Mouse (Mus musculus): ENCODE measurements at regions not wholly inside any gene's neighbourhood (a gene's known extent, or its start where the extent isn't known, plus 50 kb on each side); places are given as distances from the start of the nearest gene placed in this dataset.

GRCm38 (mm10) chr17:45828284-45828824, 94.7 kb upstream of the 1600014C23Rik start:
- Histone ChIP-seq H3K4me3 (ENCODE audit: low read depth, low read length) (no peak overlapping the region), H3K4me2 (ENCODE audit: low read length) (no peak overlapping the region), H3K27ac (ENCODE audit: low read depth) (no peak overlapping the region; the same call in 1 of the 2 replicates), H3K36me3 (ENCODE audit: control insufficient read depth, insufficient read depth, low read length) (no peaks in the 10 kb centered on the region), H3K27me3 (replicated peaks; ENCODE audit: control insufficient read depth, insufficient read depth, low read length) (no peaks in the 10 kb centered on the region), H3K9ac (ENCODE audit: low read length) (no peak overlapping the region), H3K4me1 (replicated peaks; ENCODE audit: control insufficient read depth, insufficient read depth, low read length) (peaks cover 8% of the 10 kb centered on the region), H3K9me3 (ENCODE audit: control insufficient read depth, low read length) (peaks cover 12% of the 10 kb centered on the region; the same call in 1 of the 2 replicates)
- DNase-seq (ENCODE audit: low spot score) (no peak), ATAC-seq (replicated peaks; ENCODE audit: low FRiP score, low TSS enrichment, low read depth) (no peak; the same call in 1 of the 2 replicates)
- WGBS, result 82% methylated on average over 9 of the region's 9 CpGs

- H3K4me2 ChIP-seq (ENCODE audit: low read length), result no peak overlapping the region
- H3K27me3 ChIP-seq (replicated peaks; ENCODE audit: control insufficient read depth, insufficient read depth, low read length), result no peaks in the 10 kb centered on the region
- H3K9ac ChIP-seq (ENCODE audit: low read length), result no peak overlapping the region
- peaks cover 8% of the 10 kb centered on the region for H3K4me1 ChIP-seq (replicated peaks; ENCODE audit: control insufficient read depth, insufficient read depth, low read length)
- H3K27ac ChIP-seq (ENCODE audit: low read depth), result no peak overlapping the region
- DNase-seq (ENCODE audit: low spot score) (no peak), ATAC-seq (replicated peaks; ENCODE audit: low FRiP score, low TSS enrichment, low read depth) (no peak)
- no peak overlapping the region for H3K4me3 ChIP-seq (ENCODE audit: low read depth, low read length)
- H3K36me3 ChIP-seq (ENCODE audit: control insufficient read depth, insufficient read depth, low read length), result no peaks in the 10 kb centered on the region
- WGBS, result 61% methylated on average over 8 of the region's 8 CpGs
- no peaks in the 10 kb centered on the region for H3K9me3 ChIP-seq (ENCODE audit: control insufficient read depth, low read length)
Measured at GRCm38 (mm10) chr17:45824977-45825376, 91.3 kb upstream of the 1600014C23Rik start.

GRCm38 (mm10) chr17:45823501-45823900, 89.9 kb upstream of the 1600014C23Rik start:
- H3K4me1 ChIP-seq (replicated peaks; ENCODE audit: control insufficient read depth, insufficient read depth, low read length), result peaks cover 4% of the 10 kb centered on the region; the same call in 1 of the 2 replicates
- H3K4me2 ChIP-seq (ENCODE audit: low read length), result no peak overlapping the region
- DNase-seq (ENCODE audit: low spot score), result no peak
- H3K9ac ChIP-seq (ENCODE audit: low read length), result no peak overlapping the region
- H3K4me3 ChIP-seq (ENCODE audit: low read depth, low read length), result no peak overlapping the region
- H3K27ac ChIP-seq (ENCODE audit: low read depth), result no peak overlapping the region
- H3K9me3 ChIP-seq (ENCODE audit: control insufficient read depth, low read length), result no peaks in the 10 kb centered on the region
- ATAC-seq (replicated peaks; ENCODE audit: low FRiP score, low TSS enrichment, low read depth), result no peak
- no peaks in the 10 kb centered on the region for H3K27me3 ChIP-seq (replicated peaks; ENCODE audit: control insufficient read depth, insufficient read depth, low read length)
- 79% methylated on average over 5 of the region's 5 CpGs for WGBS
- H3K36me3 ChIP-seq (ENCODE audit: control insufficient read depth, insufficient read depth, low read length), result no peaks in the 10 kb centered on the region

DNA sequence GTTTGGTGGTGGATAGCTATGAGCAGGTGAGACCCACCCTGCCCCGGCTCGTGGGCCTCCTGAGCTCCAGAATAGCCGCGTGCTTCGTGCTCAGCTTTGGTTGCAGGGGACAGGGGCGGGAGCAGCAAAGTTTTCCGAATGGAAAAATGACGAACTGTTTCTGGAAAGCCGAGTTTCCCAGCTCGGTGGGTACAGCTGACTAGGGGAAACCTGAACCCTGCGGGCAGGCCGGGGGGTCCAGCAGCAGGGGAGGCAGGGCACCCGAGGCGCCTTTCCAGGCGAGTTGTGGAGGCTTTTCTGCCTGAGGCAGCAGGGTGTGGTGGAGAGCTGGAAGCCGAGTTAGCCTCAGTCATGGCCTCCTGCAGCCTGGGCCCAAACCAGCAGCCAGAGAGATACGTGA, 88.8 kb upstream of the 1600014C23Rik start:
- no peaks in the 10 kb centered on the region for H3K4me1 ChIP-seq (replicated peaks; ENCODE audit: control insufficient read depth, insufficient read depth, low read length)
- no peak overlapping the region for H3K4me3 ChIP-seq (ENCODE audit: low read depth, low read length)
- H3K27me3 ChIP-seq (replicated peaks; ENCODE audit: control insufficient read depth, insufficient read depth, low read length), result no peaks in the 10 kb centered on the region
- H3K9me3 ChIP-seq (ENCODE audit: control insufficient read depth, low read length), result no peaks in the 10 kb centered on the region
- ATAC-seq (replicated peaks; ENCODE audit: low FRiP score, low TSS enrichment, low read depth) (no peak), DNase-seq (ENCODE audit: low spot score) (no peak)
- H3K4me2 ChIP-seq (ENCODE audit: low read length), result no peak overlapping the region
- 80% methylated on average over 17 of the region's 17 CpGs for WGBS
- H3K9ac ChIP-seq (ENCODE audit: low read length), result no peak overlapping the region
- no peak overlapping the region for H3K27ac ChIP-seq (ENCODE audit: low read depth)
- no peaks in the 10 kb centered on the region for H3K36me3 ChIP-seq (ENCODE audit: control insufficient read depth, insufficient read depth, low read length)

DNA sequence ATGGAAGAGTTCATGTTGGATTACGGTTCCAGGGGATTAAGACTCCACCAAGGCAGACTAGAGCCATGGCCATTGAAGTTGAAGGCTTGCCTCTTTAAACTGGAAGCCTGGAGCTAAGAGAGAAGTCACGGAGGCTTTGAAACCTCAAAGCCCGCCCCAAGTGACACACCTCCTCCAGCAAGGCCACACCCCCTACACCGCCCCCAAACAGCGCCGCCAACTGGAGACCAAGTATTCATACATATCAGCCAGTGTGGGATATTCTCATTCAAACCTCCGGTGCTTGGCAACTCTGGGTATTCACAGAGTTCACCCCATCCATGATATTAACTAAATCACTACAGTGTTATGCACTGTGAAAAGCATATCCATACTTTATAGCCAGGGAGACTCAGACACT, 87.7 kb upstream of the 1600014C23Rik start:
- Histone ChIP-seq H3K4me2 (ENCODE audit: low read length) (no peak overlapping the region), H3K36me3 (ENCODE audit: control insufficient read depth, insufficient read depth, low read length) (no peaks in the 10 kb centered on the region), H3K9me3 (ENCODE audit: control insufficient read depth, low read length) (no peaks in the 10 kb centered on the region), H3K9ac (ENCODE audit: low read length) (no peak overlapping the region), H3K27ac (ENCODE audit: low read depth) (no peak overlapping the region), H3K4me1 (replicated peaks; ENCODE audit: control insufficient read depth, insufficient read depth, low read length) (no peaks in the 10 kb centered on the region), H3K4me3 (ENCODE audit: low read depth, low read length) (no peak overlapping the region), H3K27me3 (replicated peaks; ENCODE audit: control insufficient read depth, insufficient read depth, low read length) (no peaks in the 10 kb centered on the region)
- DNase-seq (ENCODE audit: low spot score) (no peak), ATAC-seq (replicated peaks; ENCODE audit: low FRiP score, low TSS enrichment, low read depth) (no peak)
- WGBS, result 89% methylated on average over 7 of the region's 7 CpGs

GRCm38 (mm10) chr17:45819143-45819542, 85.5 kb upstream of the 1600014C23Rik start:
- Histone ChIP-seq H3K4me1 (replicated peaks; ENCODE audit: control insufficient read depth, insufficient read depth, low read length) (peaks cover 11% of the 10 kb centered on the region), H3K4me3 (ENCODE audit: low read depth, low read length) (no peak overlapping the region), H3K27ac (ENCODE audit: low read depth) (no peak overlapping the region), H3K27me3 (replicated peaks; ENCODE audit: control insufficient read depth, insufficient read depth, low read length) (no peaks in the 10 kb centered on the region), H3K36me3 (ENCODE audit: control insufficient read depth, insufficient read depth, low read length) (no peaks in the 10 kb centered on the region), H3K9ac (ENCODE audit: low read length) (no peak overlapping the region), H3K4me2 (ENCODE audit: low read length) (no peak overlapping the region), H3K9me3 (ENCODE audit: control insufficient read depth, low read length) (no peaks in the 10 kb centered on the region)
- DNase-seq (ENCODE audit: low spot score), result no peak
- WGBS, result 76% methylated on average over 8 of the region's 8 CpGs
- no peak for ATAC-seq (replicated peaks; ENCODE audit: low FRiP score, low TSS enrichment, low read depth)

- H3K4me1 ChIP-seq (replicated peaks; ENCODE audit: control insufficient read depth, insufficient read depth, low read length), result peaks cover 15% of the 10 kb centered on the region
- no peaks in the 10 kb centered on the region for H3K27me3 ChIP-seq (replicated peaks; ENCODE audit: control insufficient read depth, insufficient read depth, low read length)
- no peaks in the 10 kb centered on the region for H3K36me3 ChIP-seq (ENCODE audit: control insufficient read depth, insufficient read depth, low read length)
- no peak overlapping the region for H3K4me2 ChIP-seq (ENCODE audit: low read length)
- DNase-seq (ENCODE audit: low spot score) (no peak), ATAC-seq (replicated peaks; ENCODE audit: low FRiP score, low TSS enrichment, low read depth) (no peak)
- H3K9ac ChIP-seq (ENCODE audit: low read length), result no peak overlapping the region
- WGBS, result 78% methylated on average over 3 of the region's 3 CpGs
- H3K4me3 ChIP-seq (ENCODE audit: low read depth, low read length), result no peak overlapping the region
- no peak overlapping the region for H3K27ac ChIP-seq (ENCODE audit: low read depth)
- H3K9me3 ChIP-seq (ENCODE audit: control insufficient read depth, low read length), result no peaks in the 10 kb centered on the region
Measured at GRCm38 (mm10) chr17:45816566-45816965, 82.9 kb upstream of the 1600014C23Rik start.

GRCm38 (mm10) chr17:45815833-45816232, 82.2 kb upstream of the 1600014C23Rik start:
- no peak overlapping the region for H3K4me2 ChIP-seq (ENCODE audit: low read length)
- H3K4me1 ChIP-seq (replicated peaks; ENCODE audit: control insufficient read depth, insufficient read depth, low read length), result peaks cover 15% of the 10 kb centered on the region
- ATAC-seq (replicated peaks; ENCODE audit: low FRiP score, low TSS enrichment, low read depth), result no peak
- H3K36me3 ChIP-seq (ENCODE audit: control insufficient read depth, insufficient read depth, low read length), result no peaks in the 10 kb centered on the region
- no peaks in the 10 kb centered on the region for H3K27me3 ChIP-seq (replicated peaks; ENCODE audit: control insufficient read depth, insufficient read depth, low read length)
- H3K27ac ChIP-seq (ENCODE audit: low read depth), result no peak overlapping the region; the same call in 1 of the 2 replicates
- WGBS, result 30% methylated on average over 2 of the region's 2 CpGs
- DNase-seq (ENCODE audit: low spot score), result no peak
- no peaks in the 10 kb centered on the region for H3K9me3 ChIP-seq (ENCODE audit: control insufficient read depth, low read length)
- no peak overlapping the region for H3K4me3 ChIP-seq (ENCODE audit: low read depth, low read length)
- no peak overlapping the region for H3K9ac ChIP-seq (ENCODE audit: low read length)

- peak overlapping the region; percentile 59; the same call in 1 of the 2 replicates for H3K27ac ChIP-seq (ENCODE audit: low read depth)
- WGBS, result 36% methylated on average over 7 of the region's 7 CpGs
Measured at GRCm38 (mm10) chr17:45815341-45815740, 81.7 kb upstream of the 1600014C23Rik start.

More at GRCm38 (mm10) chr17:45815341-45815740, 81.7 kb upstream of the 1600014C23Rik start:
- H3K4me2 ChIP-seq (ENCODE audit: low read length), result no peak overlapping the region
- no peak for ATAC-seq (replicated peaks; ENCODE audit: low FRiP score, low TSS enrichment, low read depth)
- DNase-seq (ENCODE audit: low spot score), result no peak
- H3K4me3 ChIP-seq (ENCODE audit: low read depth, low read length), result no peak overlapping the region
- H3K9me3 ChIP-seq (ENCODE audit: control insufficient read depth, low read length), result no peaks in the 10 kb centered on the region
- no peak overlapping the region for H3K9ac ChIP-seq (ENCODE audit: low read length)
- H3K27me3 ChIP-seq (replicated peaks; ENCODE audit: control insufficient read depth, insufficient read depth, low read length), result no peaks in the 10 kb centered on the region
- no peaks in the 10 kb centered on the region for H3K36me3 ChIP-seq (ENCODE audit: control insufficient read depth, insufficient read depth, low read length)
- H3K4me1 ChIP-seq (replicated peaks; ENCODE audit: control insufficient read depth, insufficient read depth, low read length), result peaks cover 15% of the 10 kb centered on the region

Data from intestine, embryonic 14.5 days (tissue).